Mouse (Mus musculus): ENCODE results near the gene Me1.

- no peak for TF ChIP-seq CTCF (IDR thresholded peaks at IDR 0.05)
- TF ChIP-seq EP300 (IDR thresholded peaks at IDR 0.05): no peak
These were observed 68.8 kb downstream of the Me1 start for GRCm38 (mm10) chr9:86626906-86627305.

Data from lung, postnatal 0 days (tissue).